Mouse (Mus musculus): ENCODE data around the gene Zranb1.

DNA sequence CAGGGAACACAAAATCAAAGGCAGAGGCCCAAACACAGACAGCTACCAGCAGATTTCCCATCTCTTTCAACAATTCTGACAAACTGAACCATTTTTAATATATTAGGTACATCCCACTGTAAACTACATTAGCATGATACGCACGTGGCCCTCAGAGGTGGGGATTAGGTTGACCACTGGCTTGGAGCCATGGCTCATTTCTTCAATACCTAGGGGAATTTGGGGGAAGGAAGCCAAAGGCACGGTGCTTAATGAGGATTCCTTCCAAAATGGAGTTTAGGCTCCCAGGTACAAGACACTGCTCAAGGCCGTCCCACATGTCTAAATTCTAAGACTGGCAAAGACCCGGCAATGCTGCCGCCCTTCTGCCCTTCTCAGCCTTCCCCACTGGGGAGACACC lies 71.3 kb downstream of the Zranb1 start:
- TF ChIP-seq CTCF (conservative IDR thresholded peaks at IDR 0.05 in 1 of 2, IDR thresholded peaks at IDR 0.05 in 1 of 2; ENCODE audit: low read depth in 2 of 2, low read length in 2 of 2) (no peak), ELF1 (IDR thresholded peaks at IDR 0.05; ENCODE audit: low read depth, low read length) (no peak), NELFE (IDR thresholded peaks at IDR 0.05; ENCODE audit: low read depth, low read length) (no peak), ETS1 (conservative IDR thresholded peaks at IDR 0.05; ENCODE audit: low read depth, low read length) (no peak)
